Mouse (Mus musculus): Measurements from ENCODE around the gene Ptov1. TPM values are rescaled to one million over a fixed set of nuclear protein-coding genes. Genes with fewer than 3 reads are reported as not detected.

Gene Ptov1
- polyA plus RNA-seq (2015; fragmentation: Nextera tagmentation; extraction: Ambion mirVana), result 389 and 459 TPM in 2 replicates

DNA sequence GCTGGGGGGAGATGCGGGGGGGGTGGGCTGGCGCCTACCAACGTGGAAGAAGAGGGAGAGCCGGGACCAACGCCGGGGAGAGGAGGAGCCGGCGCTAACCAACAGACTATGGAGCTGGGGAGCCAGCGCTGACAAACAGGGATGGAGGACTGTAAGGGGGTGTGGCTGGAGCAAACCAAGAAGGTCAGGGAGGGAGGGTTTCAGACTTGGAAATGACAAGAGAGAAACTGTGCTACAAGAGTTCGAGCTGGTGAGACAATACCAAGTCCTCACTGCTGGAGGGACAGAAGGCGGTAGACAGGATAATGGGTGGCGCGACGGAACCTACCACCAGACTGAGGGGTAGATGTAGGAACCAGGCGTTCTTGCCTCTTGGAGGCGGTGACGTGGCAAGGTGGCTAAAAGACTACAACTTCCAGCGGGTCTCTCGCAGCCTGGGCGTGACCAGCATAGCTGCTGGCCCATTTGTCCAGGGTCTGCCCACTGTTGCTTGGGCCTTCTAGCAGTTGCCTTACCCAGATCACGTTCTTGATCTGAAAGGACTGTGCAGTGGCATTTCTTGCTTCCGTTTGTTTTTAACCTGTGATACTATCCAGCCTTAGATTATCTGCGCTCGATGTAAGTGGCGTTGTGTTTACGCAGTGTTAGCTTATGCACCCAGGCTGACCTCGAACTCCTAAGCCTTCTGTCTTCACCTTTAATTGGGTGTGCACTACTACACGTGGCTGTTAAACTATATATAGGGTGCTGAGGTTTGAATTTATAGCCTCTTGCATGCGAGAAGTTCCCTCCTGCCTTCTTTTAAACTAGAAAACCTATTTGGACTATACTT lies at the start of gene Ptov1:
Gene Ptov1 (minus strand): TSS at position 92 of the 832 bp plus-strand sequence.
- H3K4me1 ChIP-seq (ENCODE audit: control insufficient read depth, insufficient read depth, low read depth, low read length), result peaks cover 41% of the 10 kb centered on the region
- H3K4me2 ChIP-seq (ENCODE audit: low read length), result peak within 1 kb of the TSS; percentile 94
- H3K9ac ChIP-seq (ENCODE audit: low read depth, low read length), result peak within 1 kb of the TSS; percentile 89
- ATAC-seq, result peak; percentile 96
- peaks cover 3% of the 10 kb centered on the region for H3K36me3 ChIP-seq (ENCODE audit: control insufficient read depth, insufficient read depth, low read length)
- H3K27me3 ChIP-seq (replicated peaks; ENCODE audit: control insufficient read depth, insufficient read depth, low read length), result no peaks in the 10 kb centered on the region
- peak within 1 kb of the TSS; percentile 71 for H3K4me3 ChIP-seq (ENCODE audit: low read length)
- H3K27ac ChIP-seq (ENCODE audit: low read depth, low read length), result peak within 1 kb of the TSS; percentile 98
- WGBS, result 10% methylated on average over 29 of the region's 29 CpGs
- H3K9me3 ChIP-seq (ENCODE audit: control insufficient read depth, low read length), result no peaks in the 10 kb centered on the region

GRCm38 (mm10) chr7:44919127-44919526 lies 49.5 kb upstream of the Ptov1 start:
- H3K27me3 ChIP-seq (replicated peaks; ENCODE audit: control insufficient read depth, insufficient read depth, low read length), result no peaks in the 10 kb centered on the region
- H3K27ac ChIP-seq (ENCODE audit: low read depth, low read length), result no peak overlapping the region
- H3K4me1 ChIP-seq (ENCODE audit: control insufficient read depth, insufficient read depth, low read depth, low read length), result no peaks in the 10 kb centered on the region
- H3K36me3 ChIP-seq (ENCODE audit: control insufficient read depth, insufficient read depth, low read length), result peaks cover 32% of the 10 kb centered on the region
- H3K4me2 ChIP-seq (ENCODE audit: low read length), result no peak overlapping the region
- ATAC-seq, result no peak
- no peak overlapping the region for H3K9ac ChIP-seq (ENCODE audit: low read depth, low read length)
- H3K4me3 ChIP-seq (ENCODE audit: low read length), result no peak overlapping the region
- H3K9me3 ChIP-seq (ENCODE audit: control insufficient read depth, low read length), result no peaks in the 10 kb centered on the region
- WGBS, result 83% methylated on average over 5 of the region's 5 CpGs

DNA sequence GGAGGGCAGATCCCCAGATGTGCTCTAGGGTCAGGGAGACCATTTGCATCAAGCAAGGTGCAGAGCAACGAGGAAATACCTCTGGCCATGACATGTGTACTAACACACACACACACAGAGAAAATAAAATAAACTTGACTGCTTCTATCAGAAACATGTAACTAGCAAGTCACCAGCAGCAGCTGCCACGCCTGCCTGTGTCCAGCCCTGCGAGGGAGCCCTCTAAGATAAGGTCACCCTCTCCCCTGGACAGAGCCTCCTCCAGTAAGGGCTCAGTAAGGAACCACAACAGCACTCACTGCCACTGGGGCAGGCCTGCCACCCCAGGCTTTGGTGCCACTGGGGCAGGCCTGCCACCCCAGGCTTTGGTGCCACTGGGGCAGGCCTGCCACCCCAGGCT lies 48.6 kb upstream of the Ptov1 start:
- H3K9ac ChIP-seq (ENCODE audit: low read depth, low read length), result no peak overlapping the region
- 90% methylated on average over 3 of the region's 3 CpGs for WGBS
- H3K27me3 ChIP-seq (replicated peaks; ENCODE audit: control insufficient read depth, insufficient read depth, low read length), result no peaks in the 10 kb centered on the region
- H3K4me2 ChIP-seq (ENCODE audit: low read length), result no peak overlapping the region
- H3K9me3 ChIP-seq (ENCODE audit: control insufficient read depth, low read length), result no peaks in the 10 kb centered on the region
- no peak for ATAC-seq
- no peaks in the 10 kb centered on the region for H3K4me1 ChIP-seq (ENCODE audit: control insufficient read depth, insufficient read depth, low read depth, low read length)
- H3K27ac ChIP-seq (ENCODE audit: low read depth, low read length), result no peak overlapping the region
- H3K4me3 ChIP-seq (ENCODE audit: low read length), result no peak overlapping the region
- peaks cover 27% of the 10 kb centered on the region for H3K36me3 ChIP-seq (ENCODE audit: control insufficient read depth, insufficient read depth, low read length)

- H3K36me3 ChIP-seq (ENCODE audit: control insufficient read depth, insufficient read depth, low read length), result peaks cover 15% of the 10 kb centered on the region
- H3K9ac ChIP-seq (ENCODE audit: low read depth, low read length), result no peak overlapping the region
- no peaks in the 10 kb centered on the region for H3K9me3 ChIP-seq (ENCODE audit: control insufficient read depth, low read length)
- no peak for ATAC-seq
- H3K4me3 ChIP-seq (ENCODE audit: low read length), result no peak overlapping the region
- no peak overlapping the region for H3K27ac ChIP-seq (ENCODE audit: low read depth, low read length)
- H3K27me3 ChIP-seq (replicated peaks; ENCODE audit: control insufficient read depth, insufficient read depth, low read length), result no peaks in the 10 kb centered on the region
- 95% methylated on average over 4 of the region's 4 CpGs for WGBS
- no peaks in the 10 kb centered on the region for H3K4me1 ChIP-seq (ENCODE audit: control insufficient read depth, insufficient read depth, low read depth, low read length)
- H3K4me2 ChIP-seq (ENCODE audit: low read length), result no peak overlapping the region
Measured at GRCm38 (mm10) chr7:44916881-44917280, 47.3 kb upstream of the Ptov1 start.

- Histone ChIP-seq H3K4me2 (ENCODE audit: low read length) (no peak overlapping the region), H3K27ac (ENCODE audit: low read depth, low read length) (no peak overlapping the region), H3K36me3 (ENCODE audit: control insufficient read depth, insufficient read depth, low read length) (peaks cover 15% of the 10 kb centered on the region), H3K9me3 (ENCODE audit: control insufficient read depth, low read length) (no peaks in the 10 kb centered on the region), H3K9ac (ENCODE audit: low read depth, low read length) (no peak overlapping the region), H3K4me3 (ENCODE audit: low read length) (no peak overlapping the region), H3K27me3 (replicated peaks; ENCODE audit: control insufficient read depth, insufficient read depth, low read length) (no peaks in the 10 kb centered on the region), H3K4me1 (ENCODE audit: control insufficient read depth, insufficient read depth, low read depth, low read length) (no peaks in the 10 kb centered on the region)
- no peak for ATAC-seq
- WGBS, result 89% methylated on average over 6 of the region's 6 CpGs
Measured at GRCm38 (mm10) chr7:44916191-44916590, 46.6 kb upstream of the Ptov1 start.

DNA sequence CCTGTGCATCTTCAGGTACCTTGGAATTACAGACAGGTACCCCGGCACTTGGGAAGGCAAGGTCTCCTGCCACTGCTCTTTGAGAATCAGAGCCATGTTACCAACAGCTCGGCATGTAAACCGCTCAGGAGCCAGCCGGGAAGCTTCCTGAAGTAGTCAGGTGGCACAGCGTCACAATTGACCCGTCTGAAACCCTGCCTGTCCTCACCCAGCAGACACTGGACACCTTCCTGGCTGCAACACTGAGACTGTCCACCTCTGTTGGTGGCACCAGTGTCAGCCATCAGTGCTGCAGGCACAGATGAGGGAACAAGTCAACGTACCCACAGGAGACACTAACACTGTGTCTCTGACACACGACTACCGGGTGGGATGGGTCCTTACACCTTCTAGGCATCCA lies 45.7 kb upstream of the Ptov1 start:
- Histone ChIP-seq H3K4me3 (ENCODE audit: low read length) (no peak overlapping the region), H3K9me3 (ENCODE audit: control insufficient read depth, low read length) (no peaks in the 10 kb centered on the region), H3K27me3 (replicated peaks; ENCODE audit: control insufficient read depth, insufficient read depth, low read length) (no peaks in the 10 kb centered on the region), H3K9ac (ENCODE audit: low read depth, low read length) (no peak overlapping the region), H3K27ac (ENCODE audit: low read depth, low read length) (no peak overlapping the region), H3K4me1 (ENCODE audit: control insufficient read depth, insufficient read depth, low read depth, low read length) (no peaks in the 10 kb centered on the region), H3K4me2 (ENCODE audit: low read length) (no peak overlapping the region), H3K36me3 (ENCODE audit: control insufficient read depth, insufficient read depth, low read length) (peaks cover 21% of the 10 kb centered on the region)
- WGBS, result 96% methylated on average over 9 of the region's 9 CpGs
- ATAC-seq, result no peak

DNA sequence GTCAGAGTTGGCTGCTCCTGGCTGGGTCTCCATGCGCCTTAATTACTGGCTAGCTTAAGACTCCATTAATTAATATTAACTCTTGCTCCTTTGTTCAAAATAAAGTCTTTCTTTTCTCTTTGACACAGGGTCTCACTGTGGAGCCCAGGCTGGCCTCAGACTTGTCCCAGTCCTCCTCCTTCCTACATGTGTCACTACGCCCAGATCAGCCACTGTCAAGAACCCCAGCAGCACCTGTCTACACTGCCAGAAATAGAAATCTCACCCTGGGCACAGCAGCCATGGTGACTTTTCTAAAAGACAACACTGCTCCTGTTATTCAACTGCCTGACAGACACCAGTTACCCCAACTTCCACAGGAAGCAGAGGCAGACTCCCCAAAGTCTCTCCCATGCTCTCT lies 44.8 kb upstream of the Ptov1 start:
- Histone ChIP-seq H3K27me3 (replicated peaks; ENCODE audit: control insufficient read depth, insufficient read depth, low read length) (no peaks in the 10 kb centered on the region), H3K4me3 (ENCODE audit: low read length) (no peak overlapping the region), H3K4me2 (ENCODE audit: low read length) (no peak overlapping the region), H3K9ac (ENCODE audit: low read depth, low read length) (no peak overlapping the region), H3K27ac (ENCODE audit: low read depth, low read length) (no peak overlapping the region), H3K9me3 (ENCODE audit: control insufficient read depth, low read length) (no peaks in the 10 kb centered on the region), H3K36me3 (ENCODE audit: control insufficient read depth, insufficient read depth, low read length) (peaks cover 23% of the 10 kb centered on the region), H3K4me1 (ENCODE audit: control insufficient read depth, insufficient read depth, low read depth, low read length) (no peaks in the 10 kb centered on the region)
- ATAC-seq, result no peak
- 75% methylated on average over 2 of the region's 2 CpGs for WGBS

GRCm38 (mm10) chr7:44908706-44909476 lies 39.3 kb upstream of the Ptov1 start:
- H3K27ac ChIP-seq (ENCODE audit: low read depth, low read length), result no peak overlapping the region
- H3K9me3 ChIP-seq (ENCODE audit: control insufficient read depth, low read length), result no peaks in the 10 kb centered on the region
- H3K27me3 ChIP-seq (replicated peaks; ENCODE audit: control insufficient read depth, insufficient read depth, low read length), result no peaks in the 10 kb centered on the region
- H3K9ac ChIP-seq (ENCODE audit: low read depth, low read length), result no peak overlapping the region; the same call in 1 of the 2 replicates
- 93% methylated on average over 15 of the region's 15 CpGs for WGBS
- no peak overlapping the region for H3K4me2 ChIP-seq (ENCODE audit: low read length)
- H3K36me3 ChIP-seq (ENCODE audit: control insufficient read depth, insufficient read depth, low read length), result peaks cover 57% of the 10 kb centered on the region
- no peak for ATAC-seq
- H3K4me1 ChIP-seq (ENCODE audit: control insufficient read depth, insufficient read depth, low read depth, low read length), result no peaks in the 10 kb centered on the region
- H3K4me3 ChIP-seq (ENCODE audit: low read length), result no peak overlapping the region

DNA sequence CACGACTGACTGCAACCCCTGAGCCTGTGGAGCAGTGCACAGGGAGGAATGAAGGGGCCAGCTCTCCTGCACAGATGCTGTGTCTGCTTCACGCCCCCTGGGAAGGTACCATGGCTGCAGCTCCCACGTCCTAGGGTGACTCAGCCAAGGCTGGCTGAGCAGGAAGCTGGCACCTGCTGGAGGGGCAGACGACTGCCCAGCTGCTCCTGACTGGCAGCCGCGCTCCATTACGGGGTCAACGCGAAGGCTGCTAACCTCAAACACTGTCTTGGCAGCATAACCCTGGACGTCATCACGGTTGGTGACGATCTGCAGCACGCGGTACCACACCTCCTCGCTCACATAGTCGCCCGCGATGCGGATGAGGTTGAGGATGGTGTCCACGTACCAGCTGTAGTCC lies 35.8 kb upstream of the Ptov1 start:
- Histone ChIP-seq H3K4me2 (ENCODE audit: low read length) (no peak overlapping the region), H3K36me3 (ENCODE audit: control insufficient read depth, insufficient read depth, low read length) (peaks cover 58% of the 10 kb centered on the region), H3K27ac (ENCODE audit: low read depth, low read length) (no peak overlapping the region), H3K4me1 (ENCODE audit: control insufficient read depth, insufficient read depth, low read depth, low read length) (peaks cover 5% of the 10 kb centered on the region), H3K9ac (ENCODE audit: low read depth, low read length) (no peak overlapping the region), H3K9me3 (ENCODE audit: control insufficient read depth, low read length) (no peaks in the 10 kb centered on the region), H3K27me3 (replicated peaks; ENCODE audit: control insufficient read depth, insufficient read depth, low read length) (no peaks in the 10 kb centered on the region), H3K4me3 (ENCODE audit: low read length) (no peak overlapping the region)
- no peak for ATAC-seq
- WGBS, result 86% methylated on average over 20 of the region's 20 CpGs

Measured in hindbrain, embryonic 16.5 days (tissue).